Mouse (Mus musculus) testis, postnatal 14 days (tissue): ENCODE measurements around the gene Kmt2c.
A peak's percentile ranks its signal among the peaks of the same experiment; 100 is the strongest.
"Not testable (repeated sequence)": the region's sequence is repeated elsewhere in the genome, so short reads cannot be mapped to it uniquely, and the experiment has no call there.

ENCODE experiments used
- DNase-seq: peaks from one replicate; pipeline ENCODE4 v3.0.0; 2021; ENCODE audit warnings: low spot score

Kmt2c gene

DNA sequence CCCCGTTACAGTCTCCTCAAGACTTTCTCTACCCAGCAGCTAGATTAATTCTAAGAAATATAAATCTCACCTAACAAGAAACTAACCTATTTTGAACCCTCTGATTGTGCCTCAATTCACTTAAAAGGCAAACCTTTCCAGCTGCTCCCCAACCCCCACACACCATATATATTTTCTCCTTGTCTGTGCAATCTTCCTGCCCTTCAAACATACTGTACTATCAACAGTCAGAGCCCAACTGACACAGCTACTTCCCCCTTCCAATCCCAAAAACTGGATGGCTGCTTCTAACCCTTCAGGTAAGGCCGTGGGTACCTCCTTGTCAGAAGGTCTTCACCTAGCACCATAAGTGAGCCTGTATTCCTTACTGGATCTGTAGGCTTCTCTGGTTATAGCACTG, 130.2 kb downstream of the Kmt2c start:
- DNase-seq = no peak

DNA sequence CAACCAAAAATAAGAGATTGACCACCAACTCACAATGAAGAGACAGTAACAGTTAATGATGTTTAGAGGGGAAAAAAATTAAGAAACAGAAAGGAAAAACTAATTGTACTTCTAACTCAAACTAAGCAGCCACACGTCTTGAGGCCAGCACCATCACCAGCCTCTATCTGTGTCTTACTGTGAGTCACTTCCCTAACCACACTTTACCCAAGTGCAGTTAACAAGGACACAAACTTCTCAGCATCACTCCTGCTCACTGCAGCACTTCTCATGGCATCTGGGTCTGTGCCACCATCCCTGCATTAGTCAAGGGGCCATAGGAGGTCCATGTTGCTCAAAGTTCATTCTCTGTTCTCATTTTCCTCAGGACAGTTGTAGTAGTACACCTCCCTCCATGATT, 131.5 kb downstream of the Kmt2c start:
- DNase-seq = no peak

DNA sequence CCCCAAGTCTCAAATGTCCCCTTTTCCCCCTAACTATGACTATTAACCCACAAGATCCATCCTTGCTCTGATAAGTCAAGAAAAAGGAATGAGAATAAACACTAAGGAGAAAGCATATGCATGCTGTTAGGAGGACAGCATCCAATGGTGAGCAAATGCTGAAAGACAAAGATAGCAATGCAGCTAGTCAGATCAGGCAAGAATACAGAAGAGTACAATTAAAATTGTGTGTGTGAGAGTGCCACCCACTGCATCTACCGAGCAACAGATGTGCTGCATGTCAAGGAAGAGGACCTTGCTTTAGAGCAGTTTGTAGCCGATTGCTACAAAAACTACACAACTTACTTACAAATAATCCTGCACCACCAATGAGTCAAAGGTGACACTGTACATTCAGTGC, 145.1 kb downstream of the Kmt2c start:
- DNase-seq = no peak

DNA sequence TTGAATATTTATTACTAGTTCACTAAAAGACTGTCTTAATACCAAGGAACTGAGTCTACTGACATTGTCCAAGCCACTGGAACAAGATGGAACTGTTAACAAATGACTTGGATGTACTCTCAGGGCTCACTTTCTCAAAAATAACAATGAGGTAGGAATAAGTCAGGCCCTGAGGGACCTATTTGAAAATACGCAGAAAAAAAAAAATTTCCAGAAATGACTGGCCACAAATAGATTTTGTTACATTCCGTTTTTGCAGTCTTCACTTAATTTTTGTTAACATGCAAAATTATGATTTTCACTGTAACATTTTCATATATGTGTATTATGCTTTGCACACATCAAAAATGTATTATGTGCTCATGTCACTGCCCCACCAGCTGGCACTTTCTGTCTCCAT, 167.3 kb downstream of the Kmt2c start:
- no peak for DNase-seq

DNA sequence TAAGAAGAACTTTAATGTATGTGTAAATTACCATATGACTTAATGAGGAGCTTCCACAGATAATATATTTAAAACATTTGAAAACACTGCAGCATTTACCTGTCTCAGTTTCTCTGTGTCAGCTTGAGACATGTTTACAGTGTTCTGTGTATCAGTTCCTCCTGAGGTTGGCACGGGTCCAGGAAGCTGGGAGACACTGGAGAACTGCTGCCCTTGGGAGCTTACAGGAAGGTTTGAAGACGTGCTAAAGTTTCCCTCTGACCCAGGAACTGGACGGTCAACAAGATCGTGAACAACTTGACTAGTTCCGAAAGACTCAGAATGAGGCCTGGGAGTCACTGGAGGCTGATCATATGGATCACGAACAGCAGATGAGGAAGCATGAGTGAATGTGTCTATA, 184.7 kb downstream of the Kmt2c start:
- no peak for DNase-seq

DNA sequence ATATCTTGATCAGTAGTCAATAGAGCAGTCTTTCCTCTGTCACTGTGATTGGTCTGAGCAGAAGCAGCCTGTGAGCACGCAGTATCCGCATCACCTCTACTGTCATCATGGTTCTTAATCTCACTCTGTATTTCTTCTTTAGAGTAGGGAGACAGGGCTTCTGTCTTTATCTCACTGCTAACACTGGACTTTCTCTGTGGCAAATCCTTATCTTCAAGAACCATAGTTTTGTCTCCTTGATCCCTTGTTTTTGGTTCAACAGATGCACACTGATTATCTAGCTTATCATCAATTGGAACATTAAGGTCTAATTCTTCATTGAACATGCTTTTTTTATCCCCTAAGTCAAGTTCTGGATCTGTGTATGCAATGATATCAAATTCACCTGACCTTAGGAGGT, 188.4 kb downstream of the Kmt2c start:
- DNase-seq = no peak

DNA sequence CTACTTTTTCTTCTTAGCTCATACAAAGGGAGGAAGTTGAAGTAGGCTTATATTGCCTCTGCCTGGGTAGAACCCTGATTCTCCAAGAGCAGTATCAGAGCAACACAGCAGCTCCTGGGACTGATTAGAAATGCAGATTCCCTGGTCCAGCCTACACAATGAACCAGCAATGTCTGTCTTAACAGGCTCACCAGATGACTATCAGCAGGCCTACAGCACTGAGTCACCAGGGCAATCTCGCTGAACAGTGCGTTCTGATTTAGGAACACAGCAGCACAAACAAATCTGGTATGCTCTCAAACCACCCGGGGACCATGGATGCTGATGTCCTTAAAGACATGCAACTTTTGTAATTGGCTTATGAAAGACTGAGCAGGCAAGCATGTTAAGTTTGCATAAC, 201.8 kb downstream of the Kmt2c start:
- peak; percentile 18 for DNase-seq

DNA sequence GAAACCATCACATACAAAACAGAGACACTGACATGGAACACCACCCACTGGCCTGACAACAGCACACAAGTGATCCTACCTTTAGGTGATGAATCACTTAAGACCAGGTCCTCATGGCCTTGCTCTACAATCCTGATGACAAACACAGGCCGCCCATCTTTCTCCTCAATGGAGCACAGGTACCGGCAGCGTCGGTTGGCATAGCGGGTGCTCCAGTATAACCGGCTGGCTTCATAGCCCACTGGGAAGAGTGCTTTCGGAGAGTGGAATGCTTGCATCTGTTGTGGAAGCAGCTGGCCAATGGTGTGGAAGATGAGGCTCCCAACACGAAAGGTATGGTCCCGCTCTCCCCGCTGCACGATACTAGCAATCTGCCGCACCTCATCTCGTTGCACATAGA, 214.6 kb downstream of the Kmt2c start:
- no peak for DNase-seq

DNA sequence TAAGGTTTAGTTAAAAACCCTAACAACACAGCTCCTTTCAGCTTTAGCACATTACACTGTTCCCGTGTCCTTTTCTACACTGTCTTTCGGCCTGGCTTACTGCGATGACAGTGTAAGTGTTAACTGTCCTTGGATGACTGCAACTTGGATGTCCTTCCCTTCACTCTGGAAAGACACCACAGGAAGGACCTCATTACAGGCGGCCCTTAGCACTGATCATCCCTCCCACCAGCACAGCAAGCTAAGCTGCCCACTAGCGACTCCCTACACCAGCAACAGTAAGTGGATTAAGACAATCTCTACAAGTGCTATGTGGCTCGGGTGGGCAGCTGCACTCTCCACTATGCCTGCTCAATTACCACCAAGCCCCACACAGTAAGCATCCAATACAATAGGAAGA, 222.2 kb downstream of the Kmt2c start:
- DNase-seq = no peak

DNA sequence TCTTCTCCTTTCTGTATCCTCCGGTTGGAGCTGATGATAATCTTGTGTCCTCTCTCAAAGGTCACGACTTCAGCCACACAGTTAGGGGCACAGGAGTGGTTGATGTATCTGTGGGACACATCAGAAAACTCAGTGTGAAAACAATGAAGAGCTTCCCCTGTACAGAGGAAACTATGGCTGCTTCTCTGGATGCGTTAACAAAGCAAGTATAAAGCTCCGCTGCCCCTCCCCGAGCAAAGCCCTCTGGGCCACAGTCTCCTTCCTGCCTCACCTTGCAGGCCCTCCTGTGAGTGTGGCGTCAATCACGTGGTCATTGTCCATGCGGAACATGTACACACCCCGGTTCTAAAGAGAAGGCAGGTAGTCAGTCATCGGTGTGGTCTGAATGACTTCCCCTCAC, 223.0 kb downstream of the Kmt2c start:
- no peak for DNase-seq

DNA sequence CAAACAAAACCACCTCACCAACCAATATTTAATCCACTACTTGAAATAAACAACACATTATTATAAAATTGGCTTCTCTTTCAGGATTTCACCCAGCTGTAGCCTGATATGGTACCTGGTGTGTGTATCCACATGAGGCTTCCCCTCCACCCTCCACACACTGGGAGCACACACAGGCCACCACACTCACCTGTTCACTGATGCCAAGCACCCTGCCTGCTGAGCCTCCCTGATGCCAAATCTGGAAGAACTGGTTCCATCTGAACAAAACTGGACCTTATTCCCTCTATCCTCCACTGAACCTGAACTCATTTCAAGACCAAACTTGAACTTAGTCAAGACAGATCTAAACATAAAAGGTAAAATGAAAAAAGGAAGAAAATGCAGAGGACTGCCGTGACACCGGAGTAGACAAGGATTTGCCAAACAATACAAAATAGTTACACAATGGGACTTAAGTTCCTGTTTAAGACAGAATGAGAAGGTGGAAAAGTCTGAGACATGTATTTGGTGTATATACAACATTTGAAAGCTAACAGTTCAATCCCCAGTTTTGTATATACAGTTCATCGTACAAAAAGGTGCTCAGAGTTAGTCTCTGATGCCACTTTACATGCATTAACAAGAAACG, 230.2 kb downstream of the Kmt2c start:
- no peak for DNase-seq

DNA sequence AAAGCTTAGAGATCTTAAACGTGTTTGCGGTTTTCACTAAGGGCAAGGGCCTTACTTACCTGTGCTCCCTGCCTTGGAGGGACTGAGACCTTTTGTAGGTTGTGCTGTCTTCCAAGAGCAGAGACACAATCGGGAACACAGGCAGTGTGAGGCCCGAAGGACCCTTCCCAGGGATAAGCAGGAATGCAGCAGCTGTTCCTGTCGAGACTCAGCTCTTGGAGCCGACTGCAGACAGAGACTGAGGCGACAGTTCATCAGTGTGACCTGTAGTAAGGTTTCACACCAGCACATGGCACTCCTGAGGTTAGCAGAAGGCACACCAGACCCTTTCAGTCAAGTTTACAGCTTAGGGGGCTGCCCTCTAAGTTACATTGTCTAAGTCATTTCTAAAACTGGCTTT, 236.3 kb downstream of the Kmt2c start:
- DNase-seq = no peak

DNA sequence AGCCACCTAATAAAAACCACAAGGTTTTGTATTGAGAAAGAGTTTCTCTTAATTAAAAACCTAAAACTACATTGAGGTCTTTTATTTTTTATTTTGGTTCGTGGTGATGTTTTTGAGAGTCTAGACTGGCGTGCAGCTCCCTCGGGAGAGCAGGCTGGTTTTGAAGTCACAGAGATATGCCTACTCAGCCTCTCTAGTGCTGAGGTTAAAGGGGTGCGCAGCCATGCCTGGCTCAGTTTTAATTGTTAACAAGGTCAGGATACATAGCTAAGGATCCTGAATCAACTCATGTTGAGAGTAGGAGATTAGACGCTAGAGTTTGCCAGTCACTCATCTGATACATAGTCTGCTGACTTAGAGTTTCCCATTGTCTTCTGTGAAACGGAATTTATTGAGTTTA, 237.1 kb downstream of the Kmt2c start:
- DNase-seq = no peak

DNA sequence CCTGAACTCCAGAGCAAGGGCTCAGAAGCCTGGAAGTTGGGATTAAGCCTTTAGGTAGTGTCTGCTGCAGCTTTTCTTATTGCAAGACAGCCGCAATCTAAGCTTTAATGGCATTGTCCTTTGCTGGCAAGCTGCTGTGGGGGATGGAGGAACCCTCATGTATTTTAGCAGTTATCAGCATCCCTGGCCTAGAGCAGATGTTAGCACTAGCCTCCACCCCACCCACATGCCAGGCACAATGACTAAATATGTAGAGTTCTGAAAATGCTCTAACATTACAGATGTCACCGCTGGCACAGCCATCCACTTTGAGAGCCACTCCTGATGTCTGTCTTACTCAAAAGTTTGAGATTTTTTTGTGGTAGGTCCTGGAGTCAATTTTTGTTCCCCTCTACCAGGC, 241.9 kb downstream of the Kmt2c start:
- DNase-seq = no peak

DNA sequence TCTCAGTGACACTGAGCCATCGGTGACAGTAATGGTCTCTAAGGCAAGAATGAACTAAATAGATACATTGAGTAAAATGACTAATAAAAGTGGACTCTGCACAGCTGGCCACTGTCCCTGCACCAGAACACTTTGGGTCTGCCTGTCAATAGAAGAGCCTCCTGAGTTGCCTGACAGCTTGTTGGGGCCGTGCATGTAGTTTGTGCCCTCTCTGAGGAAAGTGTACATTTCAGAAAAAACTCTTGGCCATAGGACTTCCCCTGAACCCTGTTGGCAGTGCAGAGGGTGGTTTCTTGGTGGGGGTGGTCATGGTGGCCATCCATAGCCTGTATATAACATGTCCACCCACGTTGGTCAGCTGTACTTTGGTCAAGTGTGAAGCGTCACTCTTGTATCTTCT, 244.1 kb downstream of the Kmt2c start:
- no peak for DNase-seq

DNA sequence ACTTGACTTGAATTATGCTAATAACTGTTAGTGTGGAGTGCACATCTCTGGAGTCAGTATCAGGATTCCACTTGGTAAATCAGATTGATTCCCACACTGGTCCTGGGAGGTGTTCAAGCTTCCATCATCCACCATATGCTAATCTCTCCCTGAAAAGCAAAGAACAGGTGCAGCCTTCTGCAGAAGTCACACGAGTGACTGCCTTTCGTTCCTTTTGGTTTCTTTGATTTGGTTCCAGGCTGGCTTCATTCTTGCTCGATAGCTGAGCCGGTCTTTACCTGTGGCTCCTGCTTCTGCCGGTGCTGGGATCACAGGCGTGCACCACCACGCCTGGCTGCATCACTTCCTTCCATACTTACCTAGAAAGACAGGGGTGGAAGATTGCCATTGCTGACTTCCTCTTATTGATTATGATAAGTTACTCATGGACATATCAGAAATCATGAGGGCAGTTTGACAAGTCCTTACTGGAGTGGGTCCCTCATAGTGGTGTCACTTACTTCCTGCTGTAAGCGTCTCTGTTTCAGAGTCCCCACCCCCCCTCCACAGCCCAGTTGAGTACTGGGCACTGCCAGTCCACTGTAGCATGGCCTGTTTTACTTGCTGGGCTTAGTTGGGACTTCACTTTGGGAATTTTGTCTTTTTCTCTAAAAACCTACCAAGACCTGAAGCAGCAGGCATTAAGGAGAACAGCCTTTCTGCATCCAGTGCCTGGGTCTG, 245.6 kb downstream of the Kmt2c start:
- DNase-seq = no peak

DNA sequence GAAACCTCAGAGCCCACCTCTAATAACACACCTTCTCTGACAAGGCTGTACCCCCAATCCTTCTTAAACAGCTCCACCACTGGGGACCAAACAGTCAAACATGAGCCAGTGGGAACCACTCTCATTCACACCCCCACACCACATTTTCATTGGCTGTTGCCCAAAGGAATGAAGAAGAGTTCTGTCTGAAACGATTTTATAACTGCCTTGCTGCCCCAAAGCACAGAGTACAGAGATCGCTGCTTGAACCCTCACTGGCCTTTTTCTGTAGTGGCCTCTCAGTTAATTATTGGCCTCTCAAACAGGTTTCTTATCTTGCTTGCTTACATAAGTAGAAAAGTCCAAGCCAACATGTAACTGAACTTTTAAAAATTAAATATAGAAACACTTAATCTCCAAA, 246.2 kb downstream of the Kmt2c start:
- DNase-seq = no peak

DNA sequence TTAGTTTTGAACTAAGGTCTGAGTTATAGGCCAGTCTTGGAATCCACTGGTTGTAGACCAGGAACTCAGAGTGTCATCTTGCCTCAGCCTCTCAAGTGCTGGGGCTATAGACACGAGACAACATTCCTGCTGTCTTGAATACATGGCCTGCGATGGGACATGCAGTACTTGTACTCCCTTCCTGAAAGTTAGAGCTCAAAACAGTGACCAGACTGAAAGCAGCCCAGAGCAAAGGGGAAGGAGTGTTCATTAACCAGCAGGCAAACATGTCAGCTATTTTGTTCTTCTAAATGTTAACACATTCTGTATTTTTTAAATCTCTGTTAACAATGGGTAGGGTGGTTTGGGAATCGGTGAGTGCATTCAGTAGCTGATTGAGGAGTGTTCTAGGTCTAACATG, 251.5 kb downstream of the Kmt2c start:
- DNase-seq = no peak

DNA sequence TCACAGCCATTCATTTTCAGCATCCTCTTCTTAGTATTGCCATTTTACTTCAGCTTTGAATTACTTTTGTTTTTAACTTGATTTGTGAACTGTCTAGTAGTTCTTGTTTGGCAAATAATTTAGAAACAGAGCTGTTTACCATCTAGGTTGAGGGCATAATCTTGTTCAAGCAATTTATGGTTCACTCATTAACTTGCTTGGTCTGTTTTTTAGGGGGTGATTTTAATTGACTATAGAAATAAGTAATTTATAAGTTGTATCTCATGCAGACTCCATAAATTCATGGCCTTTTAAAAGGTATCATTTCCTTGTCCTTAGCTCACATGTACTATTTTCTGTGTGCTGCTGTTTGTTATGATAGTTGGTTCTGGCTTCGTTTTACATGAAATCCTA, 252.1 kb downstream of the Kmt2c start:
- DNase-seq = no peak

DNA sequence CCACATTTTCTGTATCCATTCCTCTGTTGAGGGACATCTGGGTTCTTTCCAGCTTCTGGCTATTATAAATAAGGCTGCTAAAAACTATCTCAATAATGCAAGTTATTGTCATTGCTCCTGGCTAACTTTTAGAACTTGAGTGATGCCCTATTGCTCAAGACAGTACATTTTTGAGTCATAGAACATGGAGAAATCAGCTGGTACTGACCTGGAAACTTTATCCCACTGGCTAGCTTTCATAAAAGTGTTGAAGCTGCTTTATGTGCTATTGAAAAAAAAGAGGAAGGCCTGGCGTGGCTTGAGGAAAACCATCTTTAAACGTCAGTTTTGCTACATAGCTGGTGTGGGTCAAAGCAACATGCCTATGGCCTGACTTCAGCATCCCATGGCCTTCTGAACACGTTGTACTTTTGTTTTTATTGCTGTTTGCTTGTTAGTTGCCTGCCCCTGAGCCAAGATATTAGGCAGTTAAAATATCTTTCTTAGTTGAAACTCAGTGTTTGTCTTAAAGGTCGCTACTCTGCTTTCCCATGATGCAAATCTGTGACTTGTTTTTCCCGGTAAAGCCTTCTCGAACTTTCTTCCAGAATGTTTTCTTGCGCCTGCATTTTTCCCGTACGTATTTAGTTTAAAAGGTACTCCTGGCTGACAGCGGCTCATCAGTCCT, 252.6 kb downstream of the Kmt2c start:
- no peak for DNase-seq

DNA sequence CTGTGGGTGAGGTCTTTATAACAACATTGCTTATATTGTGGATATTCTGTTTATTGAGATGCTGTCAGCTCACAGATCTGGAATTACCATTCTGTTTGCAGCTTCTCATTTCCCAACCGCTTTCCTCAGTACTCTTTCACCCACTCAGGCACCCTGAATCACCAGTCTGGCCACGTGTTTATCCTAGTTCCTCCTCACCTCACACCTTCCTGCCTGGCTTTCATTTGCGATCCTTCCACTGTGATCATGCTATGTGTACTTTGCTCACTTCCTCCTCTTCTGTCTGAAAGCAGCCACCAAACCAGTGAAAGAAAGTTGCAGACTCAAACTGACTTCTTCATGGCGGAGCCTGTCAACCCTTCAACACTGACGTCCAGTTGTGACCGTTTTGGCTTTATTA, 255.5 kb downstream of the Kmt2c start:
- DNase-seq = no peak

DNA sequence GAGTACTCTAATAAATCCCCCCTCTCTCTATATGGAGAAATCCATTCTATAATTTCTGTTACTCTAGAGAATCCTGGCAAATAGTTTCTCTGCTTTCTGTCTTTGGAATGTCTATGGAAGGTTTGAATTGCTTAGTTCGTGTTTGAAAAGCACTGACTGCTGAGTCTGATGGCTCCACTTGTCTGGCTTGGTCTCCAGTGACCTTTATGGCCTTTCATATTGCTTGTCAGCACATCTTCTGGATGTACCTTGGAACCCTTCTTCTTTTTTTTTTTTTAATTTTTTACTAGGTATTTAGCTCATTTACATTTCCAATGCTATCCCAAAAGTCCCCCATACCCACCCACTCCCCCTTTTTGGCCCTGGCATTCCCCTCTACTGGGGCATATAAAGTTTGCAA, 274.2 kb downstream of the Kmt2c start:
- DNase-seq = not testable (repeated sequence)
